Mouse (Mus musculus) spleen, adult 2 months (tissue): Measurements from ENCODE around the gene Ankrd16.

Experiments used
- CTCF ChIP-seq: fragments of 200-500 bp; IDR thresholded peaks from 2 replicates; pipeline ENCODE4 v1.5.1; 2011; ENCODE audit warnings: mild to moderate bottlenecking, inconsistent platforms; ENCODE audit not compliant: insufficient read depth, insufficient read length, insufficient replicate concordance; ENCODE audit errors: extremely low read depth
- POLR2A ChIP-seq: fragments of 200-500 bp; IDR thresholded peaks from 2 replicates; pipeline ENCODE4 v1.6.1; 2011; ENCODE audit warnings: low read depth, low read length, inconsistent platforms

GRCm38 (mm10) chr2:11778087-11778823 lies 579 bp downstream of the Ankrd16 start:
- no peak for TF ChIP-seq CTCF
- TF ChIP-seq POLR2A = peak; percentile 9; the same call in 1 of the 2 replicates
